Mouse (Mus musculus): Measurements from ENCODE around the gene Olfr248. TPM values are rescaled to one million over a fixed set of nuclear protein-coding genes. Genes with fewer than 3 reads are reported as not detected.

Gene Olfr248
- polyA plus RNA-seq, 1 experiment from 2014 or later = not detected

DNA sequence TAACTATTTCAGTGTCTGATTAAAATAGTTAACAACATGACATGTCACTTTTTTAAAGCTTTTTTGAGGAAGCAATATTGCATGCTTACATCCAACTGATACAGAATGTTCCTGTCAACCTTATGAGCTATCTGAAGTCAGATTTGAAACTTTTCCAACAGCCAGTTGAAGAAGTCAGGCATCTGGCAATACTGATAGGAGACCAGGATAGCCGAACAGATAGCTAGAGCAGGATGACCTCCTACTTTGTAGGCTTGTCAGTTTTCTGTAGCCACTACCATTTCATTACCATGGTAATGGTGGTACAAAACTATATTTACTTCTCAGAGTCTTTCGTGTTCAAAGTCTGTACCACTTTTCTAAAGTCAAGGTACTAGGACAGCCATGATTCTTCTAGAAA, 37.6 kb downstream of the Olfr248 start:
- 95% methylated on average over 2 of the region's 2 CpGs for WGBS

DNA sequence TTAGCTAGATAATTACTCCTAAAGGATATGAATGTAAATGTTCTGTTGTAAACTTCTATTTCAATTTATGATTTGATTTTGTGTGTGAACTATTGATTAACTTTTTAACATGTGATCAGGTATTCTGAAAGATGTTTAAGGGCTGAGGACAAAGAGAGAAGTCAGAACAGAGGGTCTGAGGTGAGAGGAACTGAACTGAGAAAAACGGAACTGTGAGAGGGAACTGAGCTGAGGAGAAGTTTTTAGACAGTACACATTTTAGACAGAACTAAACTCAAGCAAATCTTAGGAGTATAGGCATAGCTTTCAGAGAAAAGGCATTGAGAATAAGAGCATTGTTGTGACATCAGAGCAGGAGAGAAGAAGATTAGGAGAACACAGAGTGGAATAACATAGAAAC, 43.3 kb downstream of the Olfr248 start:
- ATAC-seq (ENCODE audit: low FRiP score, low TSS enrichment) (no peak), DNase-seq (no peak)
- Histone ChIP-seq H3K4me1 (ENCODE audit: control insufficient read depth, insufficient read depth, low read length) (no peaks in the 10 kb centered on the region), H3K9ac (replicated peaks; ENCODE audit: low read length) (no peak overlapping the region), H3K4me2 (ENCODE audit: low read length) (no peak overlapping the region), H3K36me3 (ENCODE audit: control insufficient read depth, insufficient read depth, low read length) (no peaks in the 10 kb centered on the region), H3K27ac (replicated peaks; ENCODE audit: low read depth, low read length) (no peak overlapping the region), H3K27me3 (ENCODE audit: control insufficient read depth, insufficient read depth, low read length) (no peaks in the 10 kb centered on the region), H3K4me3 (replicated peaks; ENCODE audit: low read depth, low read length) (no peak overlapping the region), H3K9me3 (ENCODE audit: control insufficient read depth, low read length) (no peaks in the 10 kb centered on the region)
- WGBS = 70% methylated on average over 1 of the region's 1 CpGs

More for the DNA sequence above, 37.6 kb downstream of the Olfr248 start:
- no peaks in the 10 kb centered on the region for H3K4me1 ChIP-seq (ENCODE audit: control insufficient read depth, insufficient read depth, low read length)
- DNase-seq (no peak), ATAC-seq (ENCODE audit: low FRiP score, low TSS enrichment) (no peak)
- H3K9ac ChIP-seq (replicated peaks; ENCODE audit: low read length) = no peak overlapping the region
- no peak overlapping the region for H3K4me3 ChIP-seq (replicated peaks; ENCODE audit: low read depth, low read length)
- no peaks in the 10 kb centered on the region for H3K36me3 ChIP-seq (ENCODE audit: control insufficient read depth, insufficient read depth, low read length)
- H3K9me3 ChIP-seq (ENCODE audit: control insufficient read depth, low read length) = no peaks in the 10 kb centered on the region
- H3K4me2 ChIP-seq (ENCODE audit: low read length) = no peak overlapping the region
- H3K27me3 ChIP-seq (ENCODE audit: control insufficient read depth, insufficient read depth, low read length) = no peaks in the 10 kb centered on the region
- H3K27ac ChIP-seq (replicated peaks; ENCODE audit: low read depth, low read length) = no peak overlapping the region

Other genes starting within 250 kb of the Olfr248 start
- not detected in 2 replicates for gene Olfr420, start 235.4 kb upstream of the Olfr248 start, polyA plus RNA-seq (2014; fragmentation: Nextera tagmentation; extraction: Ambion mirVana)
- 0.04 and 0.16 TPM in 2 replicates for gene Spta1, start 218.3 kb upstream of the Olfr248 start, polyA plus RNA-seq (2014; fragmentation: Nextera tagmentation; extraction: Ambion mirVana)
- gene Olfr419, start 139.0 kb upstream of the Olfr248 start, polyA plus RNA-seq (2014; fragmentation: Nextera tagmentation; extraction: Ambion mirVana) = not detected in 2 replicates
- gene Mptx1, start 60.5 kb upstream of the Olfr248 start, polyA plus RNA-seq (2014; fragmentation: Nextera tagmentation; extraction: Ambion mirVana) = not detected in 2 replicates
- gene Olfr417, start 25.9 kb upstream of the Olfr248 start, polyA plus RNA-seq (2014; fragmentation: Nextera tagmentation; extraction: Ambion mirVana) = not detected in 2 replicates
- gene Olfr414, start 33.0 kb downstream of the Olfr248 start, polyA plus RNA-seq (2014; fragmentation: Nextera tagmentation; extraction: Ambion mirVana) = not detected in 2 replicates
- not detected in 2 replicates for gene Olfr220, start 51.0 kb downstream of the Olfr248 start, polyA plus RNA-seq (2014; fragmentation: Nextera tagmentation; extraction: Ambion mirVana)
- gene Fmn2, start 110.8 kb downstream of the Olfr248 start, polyA plus RNA-seq (2014; fragmentation: Nextera tagmentation; extraction: Ambion mirVana) = 9.4 and 10.3 TPM in 2 replicates